Comparison of ENCODE assay signal across 8 mouse cellular contexts in genomic region chr3:84594894-84595676, GRCm38 (mm10). TPM values are rescaled to one million over a fixed set of nuclear protein-coding genes. Genes with fewer than 3 reads are reported as not detected.
DNase-seq lines count a peak whose midpoint lies in the region; ATAC-seq and TF ChIP-seq lines count a peak whose summit lies in the region.

No protein-coding gene starts in this region.

- no peak overlapping the region for H3K9ac ChIP-seq in hindbrain, embryonic 16.5 days (ENCODE audit: low read depth, low read length)

- DNase-seq in layer of hippocampus, adult 18-20 months (ENCODE audit: low spot score in 2 of 2), result peak; percentile 28 to 72
- DNase-seq in layer of hippocampus, postnatal 36 days, result no peak
- DNase-seq in embryo, embryonic 10 days (ENCODE audit: low spot score), result peak; percentile 50
- DNase-seq in testis, postnatal 14 days (ENCODE audit: low spot score), result no peak
- DNase-seq in adrenal gland, postnatal 25 days, result no peak

- H3K79me2 ChIP-seq in macrophage (ENCODE audit: inconsistent target), result no peaks in the 10 kb centered on the region

- no peaks in the 10 kb centered on the region for H3K36me3 ChIP-seq in hindbrain, embryonic 16.5 days (ENCODE audit: control insufficient read depth, insufficient read depth, low read length)
- H3K36me3 ChIP-seq in macrophage (ENCODE audit: inconsistent target), result no peaks in the 10 kb centered on the region
- no peaks in the 10 kb centered on the region for H3K36me3 ChIP-seq in small intestine, adult 2 months (ENCODE audit: control insufficient read depth, insufficient read depth, low read length)

- ATAC-seq in hindbrain, embryonic 16.5 days, result no peak

- peak overlapping the region; percentile 51 for H3K4me2 ChIP-seq in hindbrain, embryonic 16.5 days (ENCODE audit: low read length)

- 15% methylated on average over 23 of the region's 23 CpGs for WGBS in hindbrain, embryonic 16.5 days
- 21% methylated on average over 23 of the region's 23 CpGs for WGBS in macrophage (ENCODE audit: missing documents)
- WGBS in small intestine, adult 2 months, result 2% methylated on average over 23 of the region's 23 CpGs

- no peak overlapping the region for H3K27ac ChIP-seq in hindbrain, embryonic 16.5 days (ENCODE audit: low read depth, low read length)
- H3K27ac ChIP-seq in macrophage, result no peak overlapping the region
- H3K27ac ChIP-seq in small intestine, adult 2 months (ENCODE audit: insufficient read depth, low read depth, low read length), result peak overlapping the region; percentile 58; the same call in 1 of the 2 replicates

- no peak for TF ChIP-seq CTCF in small intestine, adult 2 months (IDR thresholded peaks at IDR 0.05; ENCODE audit: extremely low read depth, insufficient read length, insufficient replicate concordance, low read depth, low read length)

- no peak for TF ChIP-seq POLR2A in small intestine, adult 2 months (IDR thresholded peaks at IDR 0.05; ENCODE audit: low read depth, low read length)

- peaks cover 6% of the 10 kb centered on the region; the same call in 1 of the 2 replicates for H3K4me1 ChIP-seq in hindbrain, embryonic 16.5 days (ENCODE audit: control insufficient read depth, insufficient read depth, low read depth, low read length)
- H3K4me1 ChIP-seq in small intestine, adult 2 months (ENCODE audit: control insufficient read depth, insufficient read depth, insufficient read length, low read length), result peaks cover 2% of the 10 kb centered on the region; the same call in 1 of the 2 replicates

- no peaks in the 10 kb centered on the region for H3K9me3 ChIP-seq in hindbrain, embryonic 16.5 days (ENCODE audit: control insufficient read depth, low read length)

- H3K4me3 ChIP-seq in hindbrain, embryonic 16.5 days (ENCODE audit: low read length), result peak overlapping the region; percentile 26
- H3K4me3 ChIP-seq in macrophage (ENCODE audit: inconsistent target), result peak overlapping the region; percentile 26
- H3K4me3 ChIP-seq in small intestine, adult 2 months (ENCODE audit: low read depth, low read length), result peak overlapping the region; percentile 57

- no peaks in the 10 kb centered on the region; the same call in 1 of the 2 replicates for H3K27me3 ChIP-seq in hindbrain, embryonic 16.5 days (replicated peaks; ENCODE audit: control insufficient read depth, insufficient read depth, low read length)
- H3K27me3 ChIP-seq in small intestine, adult 2 months (ENCODE audit: control insufficient read depth, insufficient read depth, low read length), result no peaks in the 10 kb centered on the region

RNA-seq across cellular contexts. Expression of gene Tigd4, which starts 1.7 kb away (rescaled TPM):
- under 1 TPM in 1 of 2 experiments, not detected in 1; 0.10 TPM for total RNA-seq in layer of hippocampus, adult 18-20 months (2021)
- total RNA-seq in layer of hippocampus, postnatal 36 days (2021), result not detected
- 0.04 and 0.10 TPM in 2 replicates for polyA plus RNA-seq in hindbrain, embryonic 16.5 days (2015; fragmentation: Nextera tagmentation; extraction: Ambion mirVana)
- under 1 TPM in 1 of 26 experiments, not detected in 25; 0.29 TPM for total RNA-seq in macrophage (2018; cell fraction: chromatin; rRNA removed)
- not detected for total RNA-seq in macrophage (2018; cell fraction: cytosol; rRNA removed)
- total RNA-seq in macrophage (2018; cell fraction: nucleus; rRNA removed), result not detected
- polyA plus RNA-seq in macrophage (2018), result not detected in 3 replicates
- polyA plus RNA-seq in small intestine, adult 2 months (2012; rRNA removed), result 0.04 TPM in 1 of 2 replicates, not detected in the other
- total RNA-seq in adrenal gland, postnatal 25 days (2021), result 0.18 TPM in 1 of 2 replicates, not detected in the other

RNA-seq across cellular contexts. Expression of gene Arfip1, which starts 12.7 kb away (rescaled TPM):
- total RNA-seq in layer of hippocampus, adult 18-20 months (2021), result 10 to 100 TPM; 21.9 to 22.1 TPM
- 10 to 100 TPM; 21.0 to 21.1 TPM for total RNA-seq in layer of hippocampus, postnatal 36 days (2021)
- polyA plus RNA-seq in hindbrain, embryonic 16.5 days (2015; fragmentation: Nextera tagmentation; extraction: Ambion mirVana), result 22.0 and 24.5 TPM in 2 replicates
- 10 to 100 TPM in 22 of 26 experiments, 1 to 10 TPM in 4; 7.9 to 59.0 (median 31.1) TPM for total RNA-seq in macrophage (2018; cell fraction: chromatin; rRNA removed)
- total RNA-seq in macrophage (2018; cell fraction: cytosol; rRNA removed), result 10 to 100 TPM; 32.4 to 70.7 (median 52.5) TPM
- 10 to 100 TPM; 13.6 to 78.5 (median 42.9) TPM for total RNA-seq in macrophage (2018; cell fraction: nucleus; rRNA removed)
- 40.0 to 44.3 TPM (median 42.0 TPM) in 3 replicates for polyA plus RNA-seq in macrophage (2018)
- polyA plus RNA-seq in small intestine, adult 2 months (2012; rRNA removed), result 4.5 and 5.6 TPM in 2 replicates
- total RNA-seq in adrenal gland, postnatal 25 days (2021), result 48.2 and 58.0 TPM in 2 replicates

Comparison
In these comparisons a context has a peak if more than half of its experiments do, and no peak if none do; other contexts are left out.
1. DNase-seq: peak in layer of hippocampus, adult 18-20 months (2 of 2) and embryo, embryonic 10 days (single experiment); none in layer of hippocampus, postnatal 36 days (0 of 2), testis, postnatal 14 days (single experiment) and adrenal gland, postnatal 25 days (single experiment).
2. Peak in every context shown above with its lines, with median percentiles within 50 percentile points of each other: H3K4me3 ChIP-seq.